ENCODE assay signal across 8 mouse cellular contexts in the genomic region with DNA sequence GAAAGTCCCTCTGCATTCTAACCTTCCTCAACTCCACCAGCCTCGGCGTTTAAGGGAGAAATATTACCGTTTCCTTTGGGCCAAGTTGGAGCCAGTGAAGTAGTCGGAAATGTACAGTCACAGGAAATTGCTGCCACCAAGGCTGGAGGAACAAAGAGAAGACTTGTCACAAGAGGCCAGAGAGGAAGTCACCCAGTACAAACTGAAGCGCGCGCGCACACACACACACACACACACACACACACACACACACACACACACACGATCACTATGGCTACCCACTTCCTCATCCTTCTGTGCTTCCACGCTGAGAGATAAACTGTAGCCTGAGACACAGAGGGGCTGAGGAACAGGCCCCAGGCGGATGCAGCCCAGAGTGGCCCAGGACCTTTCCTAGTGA. TPM values are rescaled to one million over a fixed set of nuclear protein-coding genes. Genes with fewer than 3 reads are reported as not detected.
A peak's percentile ranks its signal among the peaks of the same experiment; 100 is the strongest.
DNase-seq lines count a peak whose midpoint lies in the region; ATAC-seq and TF ChIP-seq lines count a peak whose summit lies in the region.

No protein-coding gene starts in this region.

- H3K9ac ChIP-seq in neural tube, embryonic 15.5 days (replicated peaks): no peak overlapping the region
- H3K9ac ChIP-seq in forebrain, embryonic 13.5 days: no peak overlapping the region

- TF ChIP-seq CTCF in kidney, adult 2 months (conservative IDR thresholded peaks at IDR 0.05; ENCODE audit: insufficient read depth, insufficient read length, low read depth, low read length): no peak
- 0 out of 2 replicates have a peak, but pooled peaks have one; percentile 25 for TF ChIP-seq CTCF in thymus, adult 2 months (IDR thresholded peaks at IDR 0.05; ENCODE audit: borderline replicate concordance, control insufficient read depth, extremely low read depth, insufficient read depth, low read length, poor library complexity)

- no peaks in the 10 kb centered on the region for H3K36me3 ChIP-seq in neural tube, embryonic 15.5 days
- no peaks in the 10 kb centered on the region for H3K36me3 ChIP-seq in embryonic facial prominence, embryonic 10.5 days (replicated peaks)
- H3K36me3 ChIP-seq in kidney, adult 2 months (ENCODE audit: control insufficient read depth, insufficient read depth, low read length): no peaks in the 10 kb centered on the region
- no peaks in the 10 kb centered on the region for H3K36me3 ChIP-seq in thymus, adult 2 months (ENCODE audit: control insufficient read depth, insufficient read depth, low read length)
- no peaks in the 10 kb centered on the region for H3K36me3 ChIP-seq in forebrain, embryonic 13.5 days (ENCODE audit: poor library complexity, severe bottlenecking)

- H3K27ac ChIP-seq in neural tube, embryonic 15.5 days (replicated peaks): no peak overlapping the region
- peak overlapping the region; percentile 54 for H3K27ac ChIP-seq in embryonic facial prominence, embryonic 10.5 days (replicated peaks)
- 0 out of 2 replicates have a peak overlapping the region, but pooled peaks have one; percentile 26 for H3K27ac ChIP-seq in kidney, adult 2 months (ENCODE audit: insufficient read depth, low read depth, low read length)
- H3K27ac ChIP-seq in thymus, adult 2 months (ENCODE audit: control insufficient read depth, insufficient read depth, low read length): peak overlapping the region; percentile 94
- no peak overlapping the region for H3K27ac ChIP-seq in forebrain, embryonic 13.5 days

- 0 out of 2 replicates have a peak, but pooled peaks cover 3% of the 10 kb centered on the region for H3K4me1 ChIP-seq in neural tube, embryonic 15.5 days
- 0 out of 2 replicates have a peak, but pooled peaks cover 8% of the 10 kb centered on the region for H3K4me1 ChIP-seq in embryonic facial prominence, embryonic 10.5 days
- no peaks in the 10 kb centered on the region for H3K4me1 ChIP-seq in kidney, adult 2 months (ENCODE audit: control insufficient read depth, insufficient read depth, low read length)
- H3K4me1 ChIP-seq in thymus, adult 2 months (replicated peaks; ENCODE audit: control insufficient read depth, insufficient read depth, low read length): peaks cover 17% of the 10 kb centered on the region
- H3K4me1 ChIP-seq in forebrain, embryonic 13.5 days: no peaks in the 10 kb centered on the region

- no peak for TF ChIP-seq POLR2A in kidney, adult 2 months (IDR thresholded peaks at IDR 0.05; ENCODE audit: low read depth, low read length)
- 0 out of 2 replicates have a peak, but pooled peaks have one; percentile 13 for TF ChIP-seq POLR2A in thymus, adult 2 months (IDR thresholded peaks at IDR 0.05; ENCODE audit: control insufficient read depth, extremely low read depth, insufficient read depth, low read length, poor library complexity)

- H3K4me3 ChIP-seq in neural tube, embryonic 15.5 days (replicated peaks): no peak overlapping the region
- H3K4me3 ChIP-seq in embryonic facial prominence, embryonic 10.5 days: no peak overlapping the region
- no peak overlapping the region for H3K4me3 ChIP-seq in kidney, adult 2 months (ENCODE audit: insufficient read depth, low read depth, low read length)
- H3K4me3 ChIP-seq in thymus, adult 2 months (ENCODE audit: control insufficient read depth, insufficient read depth, low read length): peak overlapping the region; percentile 27
- no peak overlapping the region for H3K4me3 ChIP-seq in forebrain, embryonic 13.5 days

- peak; percentile 24 for DNase-seq in neural tube, embryonic 10.5 days (ENCODE audit: extremely low spot score, low spot score)
- DNase-seq in embryonic facial prominence, embryonic 10.5 days (ENCODE audit: low spot score): peak; percentile 37
- peak; percentile 56 for DNase-seq in kidney, adult 2 months
- peak; percentile 80 for DNase-seq in lung, postnatal 25 days (ENCODE audit: low spot score)
- peak; percentile 72 for DNase-seq in thymus, adult 2 months
- no peak for DNase-seq in urinary bladder, adult 18-20 months (ENCODE audit: low spot score in 2 of 2)

- H3K4me2 ChIP-seq in neural tube, embryonic 15.5 days: no peak overlapping the region
- H3K4me2 ChIP-seq in forebrain, embryonic 13.5 days: no peak overlapping the region

- no peaks in the 10 kb centered on the region for H3K9me3 ChIP-seq in neural tube, embryonic 15.5 days (replicated peaks)
- no peaks in the 10 kb centered on the region for H3K9me3 ChIP-seq in embryonic facial prominence, embryonic 10.5 days
- H3K9me3 ChIP-seq in forebrain, embryonic 13.5 days (replicated peaks): no peaks in the 10 kb centered on the region

- 69% methylated on average over 11 of the region's 11 CpGs for whole genome bisulfite sequencing in neural tube, embryonic 15.5 days
- WGBS in embryonic facial prominence, embryonic 10.5 days: 50% methylated on average over 11 of the region's 11 CpGs
- WGBS in kidney, adult 2 months: 39% methylated on average over 11 of the region's 11 CpGs
- WGBS in thymus, adult 2 months: under 1% methylated on average over 11 of the region's 11 CpGs
- WGBS in forebrain, embryonic 13.5 days: 75% methylated on average over 11 of the region's 11 CpGs

- no peaks in the 10 kb centered on the region for H3K27me3 ChIP-seq in neural tube, embryonic 15.5 days (replicated peaks)
- H3K27me3 ChIP-seq in embryonic facial prominence, embryonic 10.5 days (replicated peaks; ENCODE audit: low read depth, poor library complexity, severe bottlenecking): no peaks in the 10 kb centered on the region
- no peaks in the 10 kb centered on the region for H3K27me3 ChIP-seq in kidney, adult 2 months (replicated peaks; ENCODE audit: control insufficient read depth, insufficient read depth, low read length)
- no peaks in the 10 kb centered on the region for H3K27me3 ChIP-seq in thymus, adult 2 months (ENCODE audit: control insufficient read depth, insufficient read depth, low read length)
- no peaks in the 10 kb centered on the region; the same call in 1 of the 2 replicates for H3K27me3 ChIP-seq in forebrain, embryonic 13.5 days

- ATAC-seq in neural tube, embryonic 15.5 days (ENCODE audit: low FRiP score): no peak
- no peak for ATAC-seq in forebrain, embryonic 13.5 days

RNA-seq across cellular contexts. Expression of gene Tyrobp, which starts 19.2 kb away (rescaled TPM):
- polyA plus RNA-seq in neural tube, embryonic 15.5 days (2015; fragmentation: Nextera tagmentation; extraction: Ambion mirVana): 38.6 and 50.0 TPM in 2 replicates
- 11.8 and 15.4 TPM in 2 replicates for polyA plus RNA-seq in embryonic facial prominence, embryonic 10.5 days (2016; fragmentation: Nextera tagmentation; extraction: Ambion mirVana)
- 51.3 and 83.0 TPM in 2 replicates for polyA plus RNA-seq in kidney, adult 2 months (2012; rRNA removed)
- 273 and 417 TPM in 2 replicates for polyA plus RNA-seq in thymus, adult 2 months (2012; rRNA removed)
- polyA plus RNA-seq in forebrain, embryonic 13.5 days (2015; fragmentation: Nextera tagmentation; extraction: Ambion mirVana): 12.1 and 15.6 TPM in 2 replicates

RNA-seq across cellular contexts. Expression of gene Hcst, which starts 25.3 kb away (rescaled TPM):
- 0.95 and 4.5 TPM in 2 replicates for polyA plus RNA-seq in neural tube, embryonic 15.5 days (2015; fragmentation: Nextera tagmentation; extraction: Ambion mirVana)
- polyA plus RNA-seq in embryonic facial prominence, embryonic 10.5 days (2016; fragmentation: Nextera tagmentation; extraction: Ambion mirVana): not detected in 2 replicates
- 3.7 and 12.0 TPM in 2 replicates for polyA plus RNA-seq in kidney, adult 2 months (2012; rRNA removed)
- 212 and 279 TPM in 2 replicates for polyA plus RNA-seq in thymus, adult 2 months (2012; rRNA removed)
- 0.88 TPM in 1 of 2 replicates, not detected in the other for polyA plus RNA-seq in forebrain, embryonic 13.5 days (2015; fragmentation: Nextera tagmentation; extraction: Ambion mirVana)

RNA-seq across cellular contexts. Expression of gene Nfkbid, which starts 27.2 kb away (rescaled TPM):
- 2.7 and 3.2 TPM in 2 replicates for polyA plus RNA-seq in neural tube, embryonic 15.5 days (2015; fragmentation: Nextera tagmentation; extraction: Ambion mirVana)
- 1.1 and 1.8 TPM in 2 replicates for polyA plus RNA-seq in embryonic facial prominence, embryonic 10.5 days (2016; fragmentation: Nextera tagmentation; extraction: Ambion mirVana)
- 1.8 and 3.1 TPM in 2 replicates for polyA plus RNA-seq in kidney, adult 2 months (2012; rRNA removed)
- 72.8 and 77.4 TPM in 2 replicates for polyA plus RNA-seq in thymus, adult 2 months (2012; rRNA removed)
- 1.3 and 1.6 TPM in 2 replicates for polyA plus RNA-seq in forebrain, embryonic 13.5 days (2015; fragmentation: Nextera tagmentation; extraction: Ambion mirVana)

RNA-seq across cellular contexts. Expression of gene Lrfn3, which starts 31.8 kb away (rescaled TPM):
- 13.5 and 15.7 TPM in 2 replicates for polyA plus RNA-seq in neural tube, embryonic 15.5 days (2015; fragmentation: Nextera tagmentation; extraction: Ambion mirVana)
- 5.0 and 5.4 TPM in 2 replicates for polyA plus RNA-seq in embryonic facial prominence, embryonic 10.5 days (2016; fragmentation: Nextera tagmentation; extraction: Ambion mirVana)
- 9.6 and 11.6 TPM in 2 replicates for polyA plus RNA-seq in kidney, adult 2 months (2012; rRNA removed)
- 0.78 and 1.1 TPM in 2 replicates for polyA plus RNA-seq in thymus, adult 2 months (2012; rRNA removed)
- polyA plus RNA-seq in forebrain, embryonic 13.5 days (2015; fragmentation: Nextera tagmentation; extraction: Ambion mirVana): 8.1 and 9.7 TPM in 2 replicates

RNA-seq across cellular contexts. Expression of gene Aplp1, which starts 51.0 kb away (rescaled TPM):
- 577 and 709 TPM in 2 replicates for polyA plus RNA-seq in neural tube, embryonic 15.5 days (2015; fragmentation: Nextera tagmentation; extraction: Ambion mirVana)
- polyA plus RNA-seq in embryonic facial prominence, embryonic 10.5 days (2016; fragmentation: Nextera tagmentation; extraction: Ambion mirVana): 28.6 and 32.3 TPM in 2 replicates
- polyA plus RNA-seq in kidney, adult 2 months (2012; rRNA removed): 13.0 and 14.2 TPM in 2 replicates
- polyA plus RNA-seq in thymus, adult 2 months (2012; rRNA removed): 5.9 and 6.0 TPM in 2 replicates
- 306 and 329 TPM in 2 replicates for polyA plus RNA-seq in forebrain, embryonic 13.5 days (2015; fragmentation: Nextera tagmentation; extraction: Ambion mirVana)

Comparison
In these comparisons a context has a peak if more than half of its experiments do, and no peak if none do; other contexts are left out.
1. DNase-seq: peak in neural tube, embryonic 10.5 days (single experiment), embryonic facial prominence, embryonic 10.5 days (single experiment), kidney, adult 2 months (single experiment), lung, postnatal 25 days (single experiment) and thymus, adult 2 months (single experiment); none in urinary bladder, adult 18-20 months (0 of 2).
2. H3K27ac ChIP-seq: peak in embryonic facial prominence, embryonic 10.5 days (single experiment), kidney, adult 2 months (single experiment) and thymus, adult 2 months (single experiment); none in neural tube, embryonic 15.5 days (single experiment) and forebrain, embryonic 13.5 days (single experiment).
3. RNA of gene Hcst, which starts 25.3 kb away (polyA plus RNA-seq): 212 to 279 TPM in thymus, adult 2 months; 3.7 to 12.0 TPM in kidney, adult 2 months, 0.95 to 4.5 TPM in neural tube, embryonic 15.5 days, 0.88 TPM in forebrain, embryonic 13.5 days and not detected in embryonic facial prominence, embryonic 10.5 days; every median in the first group is over 10 times any median in the second.
4. RNA of gene Nfkbid, which starts 27.2 kb away (polyA plus RNA-seq): 72.8 to 77.4 TPM in thymus, adult 2 months; 1.8 to 3.1 TPM in kidney, adult 2 months, 2.7 to 3.2 TPM in neural tube, embryonic 15.5 days, 1.1 to 1.8 TPM in embryonic facial prominence, embryonic 10.5 days and 1.3 to 1.6 TPM in forebrain, embryonic 13.5 days; every median in the first group is over 10 times any median in the second.